Mouse (Mus musculus): ENCODE measurements around the gene Gm5416. TPM values are rescaled to one million over a fixed set of nuclear protein-coding genes. Genes with fewer than 3 reads are reported as not detected.
"Not testable (repeated sequence)": the region's sequence is repeated elsewhere in the genome, so short reads cannot be mapped to it uniquely, and the experiment has no call there.

Gm5416 gene
- total RNA-seq (2021): not detected

- intact Hi-C loops (cut with DNase I): no loop called here
- no peak for DNase-seq (ENCODE audit: low spot score in 2 of 2)
Measured at GRCm38 (mm10) chr16:36209967-36210453, at the start of gene Gm5416. Gene Gm5416 (plus strand): TSS chr16:36210403.

DNA sequence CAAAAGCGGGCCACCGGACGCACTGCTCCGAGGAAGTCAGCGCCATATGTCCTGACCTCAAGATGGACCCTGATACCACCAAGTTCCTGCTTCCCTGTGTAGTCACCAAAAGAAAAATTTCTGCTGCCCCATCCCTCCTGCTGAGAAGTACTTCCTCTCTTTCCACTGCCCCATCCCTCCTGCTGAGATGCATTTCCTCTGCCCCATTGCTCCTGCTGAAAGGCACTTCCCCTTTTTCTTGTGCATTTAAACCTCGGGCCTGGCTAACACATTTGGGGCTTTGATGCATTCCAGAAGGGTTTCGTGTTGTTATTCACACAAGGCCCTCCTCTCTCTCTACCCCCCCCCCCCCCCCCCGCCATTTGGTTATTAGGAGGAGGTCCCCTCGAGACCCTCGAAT lies 42.4 kb upstream of the Gm5416 start:
- DNase-seq (ENCODE audit: low spot score in 2 of 2); intact Hi-C loops (cut with DNase I): not testable (repeated sequence)

- no peak for DNase-seq (ENCODE audit: low spot score in 2 of 2)
- intact Hi-C loops (cut with DNase I): no loop called here
Measured at GRCm38 (mm10) chr16:36176108-36176507, 34.1 kb upstream of the Gm5416 start.

- intact Hi-C loops (cut with DNase I): no loop called here
- DNase-seq (ENCODE audit: low spot score in 2 of 2): no peak
Measured at GRCm38 (mm10) chr16:36179910-36180309, 30.3 kb upstream of the Gm5416 start.

DNA sequence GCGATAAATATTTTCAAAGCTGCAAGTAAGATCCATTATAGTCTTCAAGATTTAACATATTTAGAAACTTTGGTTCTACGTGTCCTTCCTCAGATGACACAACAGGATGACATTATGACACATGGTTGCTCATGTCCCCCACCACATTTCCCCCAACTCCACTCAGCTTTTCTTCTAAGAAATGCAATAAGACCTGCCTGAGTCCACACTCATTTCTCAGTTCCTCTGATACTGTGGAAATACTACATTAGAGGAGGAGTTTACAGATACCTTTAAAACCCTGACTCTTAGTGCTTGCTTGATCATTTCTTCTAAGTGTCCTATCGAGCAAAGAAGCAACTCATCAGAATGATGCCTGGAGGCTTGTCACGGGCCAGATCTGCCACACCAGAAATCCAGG lies 26.3 kb upstream of the Gm5416 start, which contains the start of gene Gm5483:
TSS of gene Gm5483 (plus strand) at position 301 of the 400 bp plus-strand sequence.
- intact Hi-C loops (cut with DNase I); DNase-seq (ENCODE audit: low spot score in 2 of 2): not testable (repeated sequence)

- intact Hi-C loops (cut with DNase I): no loop called here
- DNase-seq (ENCODE audit: low spot score in 2 of 2): no peak
Measured at GRCm38 (mm10) chr16:36199226-36199625, 11.0 kb upstream of the Gm5416 start.

DNA sequence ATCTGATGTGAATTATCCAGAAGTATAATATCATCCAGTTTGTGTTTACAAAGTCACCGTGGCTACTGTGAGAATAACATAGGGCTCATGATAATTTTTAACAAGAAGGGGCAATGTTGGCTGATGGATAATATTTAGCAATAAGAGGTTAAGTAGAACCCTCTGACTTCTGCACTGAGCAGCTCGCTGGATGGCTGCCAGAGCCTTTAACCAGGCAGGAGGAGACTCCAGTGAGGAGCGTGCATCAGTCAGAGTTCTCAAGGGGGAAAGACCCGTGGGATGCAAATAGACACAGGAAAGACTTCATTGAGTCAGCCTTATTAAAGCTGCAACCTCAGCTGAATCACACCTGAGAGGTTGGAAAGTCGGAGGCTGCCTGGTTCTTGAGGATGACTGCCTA lies 6.4 kb upstream of the Gm5416 start:
- no peak for DNase-seq (ENCODE audit: low spot score in 2 of 2)
- intact Hi-C loops (cut with DNase I): no loop called here

GRCm38 (mm10) chr16:36205684-36206083 lies 4.5 kb upstream of the Gm5416 start:
- DNase-seq (ENCODE audit: low spot score in 2 of 2); intact Hi-C loops (cut with DNase I): not testable (repeated sequence)

DNA sequence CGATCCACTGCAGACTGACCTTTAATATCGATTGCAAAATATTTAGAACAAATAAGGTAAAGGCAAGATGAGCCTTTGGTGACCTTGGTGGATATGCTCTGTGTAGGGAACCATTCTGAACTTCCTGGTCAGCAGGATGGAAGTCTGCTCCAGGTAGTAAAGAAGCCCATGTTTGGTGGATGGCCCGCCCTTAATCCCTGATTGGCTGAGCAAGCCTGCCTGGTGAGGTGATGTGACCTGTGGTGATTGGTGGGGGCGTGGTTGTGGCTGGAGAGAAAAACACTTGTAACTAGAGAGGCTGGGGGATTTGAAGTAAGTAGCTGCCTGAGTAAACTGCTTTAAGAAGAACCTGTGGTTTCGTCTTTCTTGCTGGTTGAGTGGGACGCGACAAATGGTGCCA lies 11.0 kb downstream of the Gm5416 start, which contains the start of gene 2010005H15Rik:
TSS of gene 2010005H15Rik (plus strand) at position 301 of the 400 bp plus-strand sequence.
- DNase-seq (ENCODE audit: low spot score in 2 of 2); intact Hi-C loops (cut with DNase I): not testable (repeated sequence)

DNA sequence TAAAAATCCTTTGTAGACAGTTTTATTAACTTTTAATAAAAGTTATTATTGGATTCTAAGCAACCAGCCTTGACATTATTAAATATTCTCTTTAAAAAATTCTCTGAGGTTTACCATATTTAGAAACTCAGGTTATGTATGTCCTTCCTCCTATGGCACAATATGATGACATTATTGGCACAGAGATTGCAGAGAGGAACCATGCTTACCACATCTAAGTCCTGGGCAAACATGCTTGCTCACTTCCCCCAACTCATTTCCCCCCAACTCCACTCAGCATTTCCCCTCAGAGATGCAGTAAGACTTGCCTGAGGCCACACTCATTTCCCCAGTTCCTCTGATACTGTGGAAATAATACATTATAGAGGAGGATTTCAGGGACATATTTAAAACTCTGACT lies 50.4 kb downstream of the Gm5416 start:
- DNase-seq (ENCODE audit: low spot score in 2 of 2); intact Hi-C loops (cut with DNase I): not testable (repeated sequence)

Other genes with a start within 250 kb of the Gm5416 start
- 100 to 1,000 TPM; 126 to 145 TPM for gene Kpna1, start 231.7 kb upstream of the Gm5416 start, total RNA-seq (2021)
- gene Wdr5b, start 169.2 kb upstream of the Gm5416 start, total RNA-seq (2021): 1 to 10 TPM; 4.2 to 4.8 TPM
- 10 to 100 TPM; 70.3 to 71.3 TPM for gene Fam162a, start 138.8 kb upstream of the Gm5416 start, total RNA-seq (2021)
- 10 to 100 TPM; 14.0 to 19.8 TPM for gene Ccdc58, start 138.7 kb upstream of the Gm5416 start, total RNA-seq (2021)
- gene Csta1, start 79.2 kb upstream of the Gm5416 start, total RNA-seq (2021): not detected
- gene Stfa2l1, start 53.6 kb upstream of the Gm5416 start, total RNA-seq (2021): not detected
- gene Gm5483, start 26.2 kb upstream of the Gm5416 start, total RNA-seq (2021): not detected
- not detected for gene 2010005H15Rik, start 11.1 kb downstream of the Gm5416 start, total RNA-seq (2021)
- not detected for gene Stfa1, start 66.5 kb downstream of the Gm5416 start, total RNA-seq (2021)
- not detected for gene BC117090, start 123.9 kb downstream of the Gm5416 start, total RNA-seq (2021)
- not detected for gene BC100530, start 157.3 kb downstream of the Gm5416 start, total RNA-seq (2021)
- gene Stfa2, start 198.1 kb downstream of the Gm5416 start, total RNA-seq (2021): not detected
- gene Stfa3, start 245.0 kb downstream of the Gm5416 start, total RNA-seq (2021): not detected